Mouse (Mus musculus) erythroblast, embryonic 14.5 days (primary cell): Measurements from ENCODE around the gene Lins1.

ENCODE experiments used
- GATA1 ChIP-seq: IDR thresholded peaks from 2 replicates; pipeline ENCODE4 v1.6.1; 2012; ENCODE audit warnings: low read length, inconsistent platforms, mixed read lengths
- TAL1 ChIP-seq: IDR thresholded peaks from 3 replicates; pipeline ENCODE4 v1.6.1; 2012; ENCODE audit warnings: low read length, inconsistent platforms, mixed read lengths

- TF ChIP-seq GATA1 (no peak), TAL1 (no peak)
Measured at GRCm38 (mm10) chr7:66663548-66663947, 26.1 kb upstream of the Lins1 start.
